Comparison of ENCODE assay signal across 26 mouse cellular contexts in genomic region chr2:35996753-35997152, GRCm38 (mm10). TPM values are rescaled to one million over a fixed set of nuclear protein-coding genes. Genes with fewer than 3 reads are reported as not detected.
"Had no signal": no experiment of that assay in that cellular context is flagged by ENCODE, and none has a peak within 500 bp of the region (broad histone marks: within the 10 kb centered on the region; RNA-seq: fewer than 3 reads in every experiment).

No protein-coding gene starts in this region.

- H3K36me3 ChIP-seq: limb, embryonic 10.5 days; limb, embryonic 13.5 days; liver, embryonic 12.5 days; liver, embryonic 15.5 days; lung, embryonic 15.5 days; midbrain, embryonic 10.5 days; midbrain, embryonic 13.5 days; neural tube, embryonic 13.5 days had no signal

- H3K27me3 ChIP-seq: liver, embryonic 15.5 days; lung, embryonic 15.5 days; midbrain, embryonic 13.5 days; neural tube, embryonic 13.5 days had no signal

- H3K4me1 ChIP-seq: limb, embryonic 10.5 days; limb, embryonic 13.5 days; liver, embryonic 12.5 days; liver, embryonic 15.5 days; lung, embryonic 15.5 days; midbrain, embryonic 10.5 days; midbrain, embryonic 13.5 days; neural tube, embryonic 13.5 days had no signal

- H3K9ac ChIP-seq: limb, embryonic 13.5 days; liver, embryonic 12.5 days; liver, embryonic 15.5 days; lung, embryonic 15.5 days; midbrain, embryonic 13.5 days; neural tube, embryonic 13.5 days had no signal

- H3K4me2 ChIP-seq: limb, embryonic 13.5 days; liver, embryonic 12.5 days; liver, embryonic 15.5 days; lung, embryonic 15.5 days; midbrain, embryonic 13.5 days; neural tube, embryonic 13.5 days had no signal

- H3K9me3 ChIP-seq: limb, embryonic 10.5 days; limb, embryonic 13.5 days; liver, embryonic 12.5 days; liver, embryonic 15.5 days; lung, embryonic 15.5 days; midbrain, embryonic 10.5 days; midbrain, embryonic 13.5 days; neural tube, embryonic 13.5 days had no signal

- DNase-seq: layer of hippocampus, adult 9-11 months; liver; lung, adult 18-20 months; lung, postnatal 10 days; lung, postnatal 36 days; thymus, adult 18-20 months; thymus, postnatal 14 days; thymus, postnatal 4 days had no signal

- H3K27ac ChIP-seq: kidney, postnatal 0 days; layer of hippocampus, adult 2 months; limb, embryonic 10.5 days; limb, embryonic 13.5 days; liver, embryonic 12.5 days; liver, embryonic 15.5 days; lung, embryonic 15.5 days; midbrain, embryonic 10.5 days; midbrain, embryonic 13.5 days; neural tube, embryonic 13.5 days had no signal

- ATAC-seq: liver, embryonic 12.5 days; midbrain, embryonic 13.5 days; midbrain, embryonic 16.5 days had no signal

- H3K4me3 ChIP-seq: layer of hippocampus, adult 2 months; limb, embryonic 10.5 days; limb, embryonic 13.5 days; liver, embryonic 12.5 days; liver, embryonic 15.5 days; lung, embryonic 15.5 days; midbrain, embryonic 10.5 days; midbrain, embryonic 13.5 days; myocyte; neural tube, embryonic 13.5 days had no signal

RNA-seq across cellular contexts. Expression of gene Ttll11, which starts 17.0 kb away (rescaled TPM):
- total RNA-seq: monocyte, adult 5-6 weeks had no signal

RNA-seq across cellular contexts. Expression of gene Morn5, which starts 52.5 kb away (rescaled TPM):
- total RNA-seq: monocyte, adult 5-6 weeks; neutrophil, adult 5-6 weeks had no signal
- polyA plus RNA-seq: kidney, embryonic 14.5 days; large intestine, adult 2 months; liver, embryonic 15.5 days; small intestine, adult 2 months; spleen, adult 2 months had no signal
